Mouse (Mus musculus) lung, embryonic 14.5 days (tissue): ENCODE measurements around the gene Atxn1. TPM values are rescaled to one million over a fixed set of nuclear protein-coding genes. Genes with fewer than 3 reads are reported as not detected.

Source experiments
- ATAC-seq: fragments of 200-750 bp; cut with Nextera tagmentation; 2 replicates; pipeline ENCODE4 v1.8.0; 2017; ENCODE audit warnings: mild to moderate bottlenecking, moderate TSS enrichment, moderate library complexity; ENCODE audit not compliant: insufficient read depth
- DNase-seq: peaks from one replicate; pipeline ENCODE4 v3.0.0-alpha.2; 2015
- H3K27ac ChIP-seq: fragments of 300-500 bp; sonication (generic); 2 replicates; pipeline ENCODE4 v1.5.1; 2014; ENCODE audit warnings: low read depth, mild to moderate bottlenecking, moderate library complexity
- H3K27me3 ChIP-seq: fragments of 300-500 bp; sonication (generic); 2 replicates; pipeline ENCODE4 v1.6.1; 2014; ENCODE audit warnings: low read length, control low read depth; ENCODE audit not compliant: insufficient read depth
- H3K36me3 ChIP-seq: fragments of 300-500 bp; sonication (generic); 2 replicates; pipeline ENCODE4 v1.6.1; 2014; ENCODE audit warnings: control low read depth; ENCODE audit not compliant: insufficient read depth
- H3K4me1 ChIP-seq: fragments of 300-500 bp; sonication (generic); 2 replicates; pipeline ENCODE4 v1.6.1; 2014; ENCODE audit warnings: antibody characterized with exemption, control low read depth; ENCODE audit not compliant: insufficient read depth
- H3K4me2 ChIP-seq: fragments of 300-500 bp; sonication (generic); 2 replicates; pipeline ENCODE4 v1.6.1; 2014; ENCODE audit warnings: mild to moderate bottlenecking
- H3K4me3 ChIP-seq: fragments of 300-500 bp; sonication (generic); 2 replicates; pipeline ENCODE4 v1.5.1; 2014; ENCODE audit warnings: low read depth, low read length
- H3K9ac ChIP-seq: fragments of 300-500 bp; sonication (generic); 2 replicates; pipeline ENCODE4 v1.6.1; 2014
- H3K9me3 ChIP-seq: fragments of 300-500 bp; sonication (generic); 2 replicates; pipeline ENCODE4 v1.6.1; 2016; ENCODE audit warnings: low read depth, low read length, control low read depth
- CTCF ChIP-seq: IDR thresholded peaks from 2 replicates; pipeline ENCODE4 v1.5.1; 2016; ENCODE audit warnings: antibody characterized with exemption, low read depth
- WGBS: fragments of 180-500 bp; shearing (Covaris S2); extraction: QIAGEN DNeasy Blood & Tissue Kit; methylation state at CpG from one replicate; pipeline ENCODE4 v1.1.7; 2014; 5-methylcytosine and 5-hydroxymethylcytosine counted together
- polyA plus RNA-seq: library from polyadenylated mRNA; unstranded; fragments of >200 nt; fragmentation: Nextera tagmentation; extraction: Ambion mirVana; gene quantifications from 2 replicates; pipeline ENCODE4 v1.2.1, GENCODE M21; 2014

Atxn1 gene
- polyA plus RNA-seq, 1 experiment from 2014 or later = 3.9 TPM

- WGBS = 72% methylated on average over 5 of the region's 5 CpGs
- DNase-seq = no peak
- no peak for TF ChIP-seq CTCF
Observed at GRCm38 (mm10) chr13:46001356-46001755, 36.5 kb upstream of the Atxn1 start.

GRCm38 (mm10) chr13:45992953-45993352 is 28.1 kb upstream of the Atxn1 start:
- DNase-seq (no peak), ATAC-seq (no peak)
- H3K27me3 ChIP-seq = no peaks in the 10 kb centered on the region
- no peaks in the 10 kb centered on the region for H3K36me3 ChIP-seq
- H3K4me1 ChIP-seq = no peaks in the 10 kb centered on the region
- no peak overlapping the region for H3K27ac ChIP-seq
- TF ChIP-seq CTCF = no peak
- H3K9ac ChIP-seq = no peak overlapping the region
- no peak overlapping the region for H3K4me3 ChIP-seq
- H3K9me3 ChIP-seq = no peaks in the 10 kb centered on the region
- WGBS = 79% methylated on average over 9 of the region's 9 CpGs
- no peak overlapping the region for H3K4me2 ChIP-seq

More at GRCm38 (mm10) chr13:46001356-46001755, 36.5 kb upstream of the Atxn1 start:
- 0 out of 2 replicates have a peak, but pooled peaks cover 9% of the 10 kb centered on the region for H3K4me1 ChIP-seq
- no peak for ATAC-seq
- no peak overlapping the region for H3K9ac ChIP-seq
- H3K9me3 ChIP-seq = no peaks in the 10 kb centered on the region
- H3K36me3 ChIP-seq = no peaks in the 10 kb centered on the region
- no peak overlapping the region for H3K27ac ChIP-seq
- H3K4me2 ChIP-seq = no peak overlapping the region
- no peak overlapping the region for H3K4me3 ChIP-seq
- no peaks in the 10 kb centered on the region for H3K27me3 ChIP-seq

- no peak for DNase-seq
- no peak for ATAC-seq
- 70% methylated on average over 5 of the region's 5 CpGs for WGBS
- no peak for TF ChIP-seq CTCF
- Histone ChIP-seq H3K36me3 (no peaks in the 10 kb centered on the region), H3K4me1 (no peaks in the 10 kb centered on the region), H3K9ac (no peak overlapping the region), H3K4me3 (no peak overlapping the region), H3K4me2 (no peak overlapping the region), H3K27me3 (no peaks in the 10 kb centered on the region), H3K27ac (no peak overlapping the region), H3K9me3 (no peaks in the 10 kb centered on the region)
Observed at GRCm38 (mm10) chr13:45990486-45990885, 25.7 kb upstream of the Atxn1 start.

- no peak overlapping the region for H3K9ac ChIP-seq
- 70% methylated on average over 5 of the region's 5 CpGs for WGBS
Observed at GRCm38 (mm10) chr13:45979246-45979645, 14.4 kb upstream of the Atxn1 start.

GRCm38 (mm10) chr13:45976894-45977293 is 12.1 kb upstream of the Atxn1 start:
- peak; percentile 28; the same call in 1 of the 2 replicates for ATAC-seq
- WGBS = 25% methylated on average over 1 of the region's 1 CpGs
- DNase-seq = peak; percentile 87
- H3K4me1 ChIP-seq = no peaks in the 10 kb centered on the region
- H3K27me3 ChIP-seq = no peaks in the 10 kb centered on the region
- H3K27ac ChIP-seq = no peak overlapping the region
- H3K4me3 ChIP-seq = no peak overlapping the region
- H3K9ac ChIP-seq = no peak overlapping the region
- no peaks in the 10 kb centered on the region for H3K36me3 ChIP-seq
- no peak overlapping the region for H3K4me2 ChIP-seq
- H3K9me3 ChIP-seq = no peaks in the 10 kb centered on the region
- TF ChIP-seq CTCF = peak; percentile 98

More at GRCm38 (mm10) chr13:45979246-45979645, 14.4 kb upstream of the Atxn1 start:
- DNase-seq = no peak
- H3K27me3 ChIP-seq = no peaks in the 10 kb centered on the region
- H3K36me3 ChIP-seq = no peaks in the 10 kb centered on the region
- H3K4me1 ChIP-seq = no peaks in the 10 kb centered on the region
- no peaks in the 10 kb centered on the region for H3K9me3 ChIP-seq
- TF ChIP-seq CTCF = no peak
- H3K4me2 ChIP-seq = no peak overlapping the region
- H3K27ac ChIP-seq = no peak overlapping the region
- no peak overlapping the region for H3K4me3 ChIP-seq
- no peak for ATAC-seq

- no peaks in the 10 kb centered on the region for H3K36me3 ChIP-seq
- no peak for TF ChIP-seq CTCF
- no peak overlapping the region for H3K4me3 ChIP-seq
- H3K4me2 ChIP-seq = no peak overlapping the region
- H3K27me3 ChIP-seq = no peaks in the 10 kb centered on the region
- 38% methylated on average over 3 of the region's 3 CpGs for WGBS
- no peaks in the 10 kb centered on the region for H3K9me3 ChIP-seq
- H3K9ac ChIP-seq = no peak overlapping the region
- DNase-seq (peak; percentile 20), ATAC-seq (no peak)
- no peaks in the 10 kb centered on the region for H3K4me1 ChIP-seq
- no peak overlapping the region for H3K27ac ChIP-seq
Observed at GRCm38 (mm10) chr13:45974651-45975050, 9.8 kb upstream of the Atxn1 start.

- Histone ChIP-seq H3K4me3 (no peak overlapping the region), H3K36me3 (no peaks in the 10 kb centered on the region), H3K4me2 (no peak overlapping the region), H3K9me3 (no peaks in the 10 kb centered on the region), H3K9ac (no peak overlapping the region), H3K4me1 (no peaks in the 10 kb centered on the region), H3K27me3 (no peaks in the 10 kb centered on the region), H3K27ac (no peak overlapping the region)
- WGBS = 37% methylated on average over 7 of the region's 7 CpGs
- ATAC-seq (no peak), DNase-seq (no peak)
- no peak for TF ChIP-seq CTCF
Observed at GRCm38 (mm10) chr13:45973972-45974490, 9.2 kb upstream of the Atxn1 start.
